Mouse (Mus musculus) frontal cortex, adult (tissue): ENCODE results near the gene Cdk2ap2.
A peak's percentile ranks its signal among the peaks of the same experiment; 100 is the strongest.

Source experiments
- ATAC-seq: cut with Nextera tagmentation; 2 replicates; pipeline ENCODE4 v1.9.2; 2017; ENCODE audit warnings: mild to moderate bottlenecking, moderate library complexity, mixed read lengths; ENCODE audit not compliant: low TSS enrichment

Cdk2ap2 gene

GRCm38 (mm10) chr19:4135963-4136345 is 39.0 kb downstream of the Cdk2ap2 start:
- ATAC-seq = peak; percentile 27; the same call in 1 of the 2 replicates

GRCm38 (mm10) chr19:4136463-4136862 is 39.5 kb downstream of the Cdk2ap2 start:
- ATAC-seq = no peak

DNA sequence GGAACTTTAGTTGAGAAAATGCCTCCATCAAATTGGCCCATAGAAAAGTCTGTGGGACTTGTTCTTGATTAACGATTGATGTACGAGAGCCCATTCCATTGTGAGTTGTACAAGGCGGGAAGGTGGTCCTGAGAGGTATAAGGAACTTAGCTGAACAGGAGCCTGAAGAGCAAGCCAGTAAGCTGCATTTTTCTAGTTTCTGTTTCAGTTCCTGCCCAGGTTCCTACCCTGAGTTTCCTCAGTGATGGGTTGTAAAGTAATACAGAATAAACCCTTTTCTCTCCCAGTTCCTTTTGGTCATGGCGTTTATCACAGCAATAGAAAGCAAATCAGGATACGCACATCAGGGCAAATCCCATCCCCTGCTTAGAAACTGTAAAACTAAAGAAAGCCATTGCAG is 40.9 kb downstream of the Cdk2ap2 start:
- ATAC-seq = no peak

GRCm38 (mm10) chr19:4139446-4139845 is 42.5 kb downstream of the Cdk2ap2 start, which contains the start of gene Gpr152:
Gpr152 (plus strand) TSS chr19:4139787.
- ATAC-seq = no peak

- no peak for ATAC-seq
Measured at GRCm38 (mm10) chr19:4140147-4140546, 43.2 kb downstream of the Cdk2ap2 start.

- ATAC-seq = no peak
Measured at GRCm38 (mm10) chr19:4142416-4143173, 45.6 kb downstream of the Cdk2ap2 start.

DNA sequence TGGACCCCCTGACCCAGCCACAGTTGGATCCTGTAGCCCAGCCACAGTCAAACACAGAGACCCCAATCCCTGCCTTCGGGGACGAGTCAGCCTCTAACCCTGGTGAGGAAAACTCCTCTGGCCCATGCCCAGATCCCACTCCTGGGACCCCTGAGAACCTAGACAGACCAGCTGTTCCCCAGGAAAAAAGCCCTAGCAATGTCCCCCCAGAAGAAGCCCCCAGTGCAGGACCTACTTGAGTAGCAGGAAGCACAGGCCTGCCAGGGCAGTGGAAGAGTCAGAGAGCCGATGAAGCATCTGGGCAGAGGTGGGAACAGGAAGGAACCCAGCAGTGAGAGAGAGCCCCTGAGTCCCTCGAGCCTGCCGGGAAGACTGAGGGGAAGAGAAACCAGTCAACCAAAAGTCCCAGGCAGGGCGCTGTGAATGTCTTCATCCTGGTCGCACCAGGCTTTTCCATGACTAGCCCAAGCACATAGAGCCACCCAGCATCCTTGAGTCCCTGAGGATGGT is 46.8 kb downstream of the Cdk2ap2 start, which contains the start of gene Cabp4:
TSS of gene Cabp4 (minus strand) at position 275 of the 510 bp plus-strand sequence.
- ATAC-seq = no peak

DNA sequence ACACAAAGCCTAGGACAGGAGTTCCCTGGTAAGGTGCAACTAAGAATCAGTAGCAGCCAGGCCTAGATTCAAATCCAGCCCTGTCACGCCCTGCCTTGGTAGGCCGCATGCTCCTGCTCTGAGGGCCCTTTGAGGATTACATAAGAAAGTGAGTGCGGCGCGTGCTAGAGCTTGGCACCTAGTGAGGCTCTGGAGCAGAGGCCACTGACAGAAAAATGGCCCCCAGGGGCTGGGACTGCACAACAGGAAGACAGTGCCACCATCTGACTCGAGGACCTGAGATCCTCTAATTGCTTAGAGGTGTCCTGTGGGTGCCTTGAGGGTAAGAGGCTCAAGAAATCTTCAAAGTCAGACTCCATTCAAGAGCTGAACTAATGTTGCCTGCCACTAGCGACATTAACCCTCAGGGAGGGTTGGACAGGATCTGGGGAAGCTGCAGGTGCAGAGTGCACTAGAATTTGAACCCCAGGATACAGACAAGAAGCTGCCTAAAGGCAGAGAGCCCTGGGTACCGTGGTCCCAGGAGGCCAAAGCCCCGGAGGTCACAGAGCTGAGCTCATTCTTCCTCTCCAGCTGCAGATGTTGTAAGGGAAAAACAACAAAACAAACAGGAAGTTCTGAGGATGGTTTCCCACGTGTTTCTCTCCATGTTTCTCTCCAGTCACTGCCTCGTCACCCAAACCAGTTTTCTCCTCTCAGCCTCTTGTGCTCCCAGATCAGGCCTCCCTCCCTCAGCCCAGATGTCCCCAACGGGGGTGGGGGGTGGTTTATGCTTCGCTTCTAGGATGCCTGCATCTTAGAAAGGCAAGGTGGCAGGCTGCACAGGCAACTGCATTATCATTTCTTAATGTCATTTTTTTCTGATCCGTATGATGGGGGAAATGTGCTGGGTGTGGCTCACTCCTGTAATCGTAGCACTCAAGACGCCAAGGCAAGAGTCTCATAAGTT is 47.8 kb downstream of the Cdk2ap2 start:
- no peak for ATAC-seq

- no peak for ATAC-seq
Measured at GRCm38 (mm10) chr19:4145936-4146335, 49.0 kb downstream of the Cdk2ap2 start.

- no peak for ATAC-seq
Measured at GRCm38 (mm10) chr19:4146366-4147021, 49.5 kb downstream of the Cdk2ap2 start.

- ATAC-seq = no peak
Measured at GRCm38 (mm10) chr19:4147022-4147405, 50.0 kb downstream of the Cdk2ap2 start.

DNA sequence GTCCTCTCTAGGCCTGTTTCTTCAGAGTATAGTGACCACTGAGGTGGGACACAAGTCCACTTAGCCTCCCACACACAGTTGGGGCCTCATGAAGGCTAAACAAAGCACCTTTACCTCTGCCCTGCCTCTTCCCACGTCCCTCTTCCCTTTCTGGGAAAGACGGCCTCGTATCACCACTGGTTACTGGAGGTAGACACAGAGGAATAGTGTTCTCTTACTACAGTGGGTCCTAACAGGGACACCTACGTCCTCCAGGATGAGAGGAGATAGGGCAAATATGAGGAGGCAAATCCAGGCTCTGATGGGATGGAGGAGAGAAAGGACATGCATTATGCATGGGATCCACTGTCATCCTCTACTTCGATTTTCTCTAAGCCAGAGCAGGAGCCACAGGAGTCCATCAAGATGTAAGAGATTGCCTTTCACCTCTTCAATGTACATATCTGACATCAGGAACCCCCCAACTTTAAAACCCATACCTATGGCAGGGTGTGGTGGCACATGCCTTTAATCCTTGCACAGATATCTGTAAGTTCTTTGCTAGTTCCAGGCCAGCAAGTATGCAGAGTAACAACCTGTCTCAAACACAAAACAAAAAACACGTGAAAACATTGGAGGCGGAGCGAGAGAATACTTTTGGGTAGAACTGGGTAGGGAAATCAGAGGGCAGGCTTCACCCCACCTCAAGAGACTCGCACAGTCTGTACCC is 51.0 kb downstream of the Cdk2ap2 start:
- ATAC-seq = no peak

DNA sequence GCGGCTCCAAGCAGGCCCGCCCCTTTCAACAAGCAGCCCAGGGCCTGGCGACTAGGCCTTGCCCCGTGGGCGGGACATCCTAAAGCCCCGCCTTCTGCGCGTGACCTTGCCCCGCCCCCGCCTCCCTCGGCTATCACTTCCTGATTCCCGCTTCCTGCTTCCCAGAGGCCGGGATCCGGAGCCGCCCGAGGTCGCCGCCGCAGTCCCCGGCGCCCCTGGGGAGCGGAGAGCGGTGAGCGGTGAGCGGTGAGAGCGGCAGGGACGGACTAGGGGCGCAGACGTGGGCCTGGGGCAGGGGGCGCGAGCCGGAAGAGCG is 51.5 kb downstream of the Cdk2ap2 start, which contains the start of gene Coro1b:
TSS of gene Coro1b (plus strand) at position 129 of the 316 bp plus-strand sequence.
- ATAC-seq = peak; percentile 66
